Mouse (Mus musculus): Measurements from ENCODE around the gene Olfr1249. TPM values are rescaled to one million over a fixed set of nuclear protein-coding genes. Genes with fewer than 3 reads are reported as not detected.
"Not testable (repeated sequence)": the region's sequence is repeated elsewhere in the genome, so short reads cannot be mapped to it uniquely, and the experiment has no call there.

Gene Olfr1249
- total RNA-seq (2021) = not detected

- no peak for DNase-seq
Observed at GRCm38 (mm10) chr2:89634883-89635282, at the start of gene Olfr1249. Gene Olfr1249 (minus strand): TSS chr2:89634983.

- DNase-seq = no peak
Observed at GRCm38 (mm10) chr2:89671836-89672235, 37.1 kb upstream of the Olfr1249 start, which contains the start of gene Olfr1251. Gene Olfr1251 (minus strand): TSS chr2:89671936.

- DNase-seq = no peak
Observed at GRCm38 (mm10) chr2:89661367-89661766, 26.6 kb upstream of the Olfr1249 start, which contains the start of gene Olfr1250. Gene Olfr1250 (minus strand): TSS chr2:89661467.

GRCm38 (mm10) chr2:89618145-89618544, 16.6 kb downstream of the Olfr1249 start, which contains the start of gene Olfr1248:
Gene Olfr1248 (minus strand): TSS chr2:89618245.
- not testable (repeated sequence) for DNase-seq

- no peak for DNase-seq
Observed at GRCm38 (mm10) chr2:89614030-89614429, 20.8 kb downstream of the Olfr1249 start, which contains the start of gene Olfr1247. Gene Olfr1247 (minus strand): TSS chr2:89614130.

- DNase-seq = no peak
Observed at GRCm38 (mm10) chr2:89593057-89593456, 41.7 kb downstream of the Olfr1249 start, which contains the start of gene Olfr1246. Gene Olfr1246 (minus strand): TSS chr2:89593157.

Other genes with a start within 250 kb of the Olfr1249 start
- gene Olfr1238, start 225.3 kb downstream of the Olfr1249 start, total RNA-seq (2021) = not detected
- gene Olfr1239, start 214.6 kb downstream of the Olfr1249 start, total RNA-seq (2021) = not detected
- gene Olfr1240, start 192.0 kb downstream of the Olfr1249 start, total RNA-seq (2021) = not detected
- gene Olfr1241, start 147.9 kb downstream of the Olfr1249 start, total RNA-seq (2021) = not detected
- not detected for gene Olfr1242, start 136.6 kb downstream of the Olfr1249 start, total RNA-seq (2021)
- gene Olfr1243, start 103.5 kb downstream of the Olfr1249 start, total RNA-seq (2021) = not detected
- not detected for gene Olfr1245, start 56.5 kb downstream of the Olfr1249 start, total RNA-seq (2021)
- gene Olfr1246, start 41.8 kb downstream of the Olfr1249 start, total RNA-seq (2021) = not detected
- under 1 TPM; 0.08 to 0.10 TPM for gene Olfr1247, start 20.9 kb downstream of the Olfr1249 start, total RNA-seq (2021)
- gene Olfr1248, start 16.7 kb downstream of the Olfr1249 start, total RNA-seq (2021) = not detected
- under 1 TPM in 1 of 2 experiments, not detected in 1; 0.10 TPM for gene Olfr1250, start 26.5 kb upstream of the Olfr1249 start, total RNA-seq (2021)
- gene Olfr1251, start 37.0 kb upstream of the Olfr1249 start, total RNA-seq (2021) = not detected
- not detected for gene Olfr1252, start 90.0 kb upstream of the Olfr1249 start, total RNA-seq (2021)
- gene Olfr1253, start 122.1 kb upstream of the Olfr1249 start, total RNA-seq (2021) = not detected
- not detected for gene Olfr1254, start 158.6 kb upstream of the Olfr1249 start, total RNA-seq (2021)
- not detected for gene Olfr1255, start 177.1 kb upstream of the Olfr1249 start, total RNA-seq (2021)
- gene Olfr1256, start 206.6 kb upstream of the Olfr1249 start, total RNA-seq (2021) = under 1 TPM in 1 of 2 experiments, not detected in 1; 0.05 TPM
- not detected for gene Olfr48, start 213.2 kb upstream of the Olfr1249 start, total RNA-seq (2021)
- gene Olfr1257, start 243.5 kb upstream of the Olfr1249 start, total RNA-seq (2021) = not detected